Mouse (Mus musculus) hindbrain, embryonic 11.5 days (tissue): ENCODE measurements around the gene Etv6. TPM values are rescaled to one million over a fixed set of nuclear protein-coding genes. Genes with fewer than 3 reads are reported as not detected.

ENCODE experiments used
- ATAC-seq: fragments of 200-750 bp; cut with Nextera tagmentation; 2 replicates; pipeline ENCODE4 v1.8.0; 2017; ENCODE audit warnings: mild to moderate bottlenecking, moderate TSS enrichment, moderate library complexity; ENCODE audit not compliant: low FRiP score
- DNase-seq: peaks from one replicate; pipeline ENCODE4 v3.0.0-alpha.2; 2015; ENCODE audit warnings: low spot score
- H3K27ac ChIP-seq: fragments of 300-500 bp; sonication (generic); 2 replicates; pipeline ENCODE4 v1.5.1; 2014; ENCODE audit warnings: mild to moderate bottlenecking, low read depth, low read length
- H3K27me3 ChIP-seq: fragments of 300-500 bp; sonication (generic); 2 replicates; pipeline ENCODE4 v1.6.1; 2014; ENCODE audit warnings: mild to moderate bottlenecking, low read length, moderate library complexity, mixed read lengths; ENCODE audit not compliant: control insufficient read depth, insufficient read depth
- H3K36me3 ChIP-seq: fragments of 300-500 bp; sonication (generic); 2 replicates; pipeline ENCODE4 v1.6.1; 2014; ENCODE audit warnings: mild to moderate bottlenecking, low read length, moderate library complexity, mixed read lengths; ENCODE audit not compliant: control insufficient read depth, insufficient read depth
- H3K4me1 ChIP-seq: fragments of 300-500 bp; sonication (generic); replicated peaks from 2 replicates; pipeline ENCODE4 v1.6.1; 2014; ENCODE audit warnings: low read length, mixed read lengths; ENCODE audit not compliant: control insufficient read depth, insufficient read depth
- H3K4me2 ChIP-seq: fragments of 300-500 bp; sonication (generic); replicated peaks from 2 replicates; pipeline ENCODE4 v1.6.1; 2014; ENCODE audit warnings: mild to moderate bottlenecking, low read depth, low read length
- H3K4me3 ChIP-seq: fragments of 300-500 bp; sonication (generic); 2 replicates; pipeline ENCODE4 v1.5.1; 2014; ENCODE audit warnings: low read depth, low read length
- H3K9ac ChIP-seq: fragments of 300-500 bp; sonication (generic); 2 replicates; pipeline ENCODE4 v1.6.1; 2014; ENCODE audit warnings: low read depth, low read length
- H3K9me3 ChIP-seq: fragments of 300-500 bp; sonication (generic); 2 replicates; pipeline ENCODE4 v1.6.1; 2016; ENCODE audit warnings: low read length; ENCODE audit not compliant: control insufficient read depth
- WGBS: fragments of 180-500 bp; shearing (Covaris S2); extraction: QIAGEN DNeasy Blood & Tissue Kit; methylation state at CpG from one replicate; pipeline ENCODE4 v1.1.7; 2014; 5-methylcytosine and 5-hydroxymethylcytosine counted together
- polyA plus RNA-seq: library from polyadenylated mRNA; unstranded; fragments of >200 nt; fragmentation: Nextera tagmentation; extraction: Ambion mirVana; gene quantifications from 2 replicates; pipeline ENCODE4 v1.2.1, GENCODE M21; 2014

The Etv6 gene
- polyA plus RNA-seq, 1 experiment from 2014 or later, result 13.0 TPM

- H3K36me3 ChIP-seq, result no peaks in the 10 kb centered on the region
- ATAC-seq (no peak), DNase-seq (no peak)
- H3K27me3 ChIP-seq, result no peaks in the 10 kb centered on the region
- no peak overlapping the region for H3K9ac ChIP-seq
- no peak overlapping the region for H3K4me2 ChIP-seq
- H3K27ac ChIP-seq, result no peak overlapping the region
- no peak overlapping the region for H3K4me3 ChIP-seq
- H3K4me1 ChIP-seq, result peaks cover 3% of the 10 kb centered on the region; the same call in 1 of the 2 replicates
- no peaks in the 10 kb centered on the region for H3K9me3 ChIP-seq
- 79% methylated on average over 15 of the region's 15 CpGs for WGBS
These were observed 115.7 kb downstream of the Etv6 start for GRCm38 (mm10) chr6:134151022-134151680.

DNA sequence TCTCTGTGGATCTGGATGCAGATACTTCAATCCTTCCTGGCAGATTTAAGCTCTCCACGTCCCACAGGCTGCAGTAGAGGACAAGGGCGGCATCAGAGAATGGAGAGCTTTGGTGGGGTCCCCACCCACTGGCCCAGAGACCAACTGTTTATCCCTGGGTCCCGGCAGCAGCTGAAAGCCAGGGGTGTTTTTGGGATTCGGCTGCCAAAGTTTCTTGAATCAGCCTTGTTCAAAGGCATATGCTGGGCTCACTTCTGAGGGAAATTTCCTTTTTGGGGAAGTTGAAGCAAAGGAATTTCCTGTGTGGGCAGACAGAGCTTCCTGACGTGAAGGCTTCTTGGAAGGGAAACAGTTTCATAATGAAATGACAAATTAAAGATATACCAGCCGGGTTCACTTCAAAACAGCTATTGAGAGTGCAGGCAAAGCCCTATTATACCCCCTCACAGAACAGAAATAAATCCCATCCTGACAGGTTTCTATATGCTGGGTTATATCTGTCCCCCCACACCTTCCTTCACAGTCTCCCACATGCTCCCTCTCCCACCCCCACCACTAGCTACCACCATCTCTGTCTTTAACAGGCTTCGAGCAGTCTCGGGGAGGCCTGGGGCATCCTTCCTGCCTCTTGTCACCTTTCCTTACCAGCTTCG, 116.5 kb downstream of the Etv6 start:
- H3K36me3 ChIP-seq, result no peaks in the 10 kb centered on the region
- no peak overlapping the region for H3K4me3 ChIP-seq
- H3K27me3 ChIP-seq, result no peaks in the 10 kb centered on the region
- no peak overlapping the region for H3K4me2 ChIP-seq
- no peaks in the 10 kb centered on the region for H3K9me3 ChIP-seq
- H3K27ac ChIP-seq, result no peak overlapping the region
- WGBS, result 77% methylated on average over 9 of the region's 9 CpGs
- peaks cover 3% of the 10 kb centered on the region; the same call in 1 of the 2 replicates for H3K4me1 ChIP-seq
- DNase-seq (no peak), ATAC-seq (no peak)
- no peak overlapping the region for H3K9ac ChIP-seq

GRCm38 (mm10) chr6:134152539-134152938, 117.0 kb downstream of the Etv6 start:
- Histone ChIP-seq H3K9ac (no peak overlapping the region), H3K4me3 (no peak overlapping the region), H3K4me2 (no peak overlapping the region), H3K4me1 (peaks cover 3% of the 10 kb centered on the region; the same call in 1 of the 2 replicates), H3K27me3 (no peaks in the 10 kb centered on the region), H3K9me3 (no peaks in the 10 kb centered on the region), H3K36me3 (no peaks in the 10 kb centered on the region), H3K27ac (no peak overlapping the region)
- 85% methylated on average over 6 of the region's 6 CpGs for WGBS
- DNase-seq (no peak), ATAC-seq (no peak)

GRCm38 (mm10) chr6:134154746-134155145, 119.2 kb downstream of the Etv6 start:
- ATAC-seq (no peak), DNase-seq (no peak)
- peaks cover 3% of the 10 kb centered on the region; the same call in 1 of the 2 replicates for H3K4me1 ChIP-seq
- H3K9ac ChIP-seq, result no peak overlapping the region
- no peaks in the 10 kb centered on the region for H3K9me3 ChIP-seq
- no peak overlapping the region for H3K27ac ChIP-seq
- H3K4me3 ChIP-seq, result no peak overlapping the region
- no peaks in the 10 kb centered on the region for H3K36me3 ChIP-seq
- no peaks in the 10 kb centered on the region for H3K27me3 ChIP-seq
- no peak overlapping the region for H3K4me2 ChIP-seq
- WGBS, result 88% methylated on average over 8 of the region's 8 CpGs

GRCm38 (mm10) chr6:134155900-134156623, 120.6 kb downstream of the Etv6 start:
- DNase-seq, result peak; percentile 37
- no peaks in the 10 kb centered on the region for H3K36me3 ChIP-seq
- H3K9ac ChIP-seq, result no peak overlapping the region
- no peak overlapping the region for H3K4me2 ChIP-seq
- H3K9me3 ChIP-seq, result no peaks in the 10 kb centered on the region
- H3K27me3 ChIP-seq, result no peaks in the 10 kb centered on the region
- no peak overlapping the region for H3K4me3 ChIP-seq
- WGBS, result 23% methylated on average over 8 of the region's 8 CpGs
- H3K27ac ChIP-seq, result no peak overlapping the region
- ATAC-seq, result peak; percentile 54
- peaks cover 3% of the 10 kb centered on the region; the same call in 1 of the 2 replicates for H3K4me1 ChIP-seq

DNA sequence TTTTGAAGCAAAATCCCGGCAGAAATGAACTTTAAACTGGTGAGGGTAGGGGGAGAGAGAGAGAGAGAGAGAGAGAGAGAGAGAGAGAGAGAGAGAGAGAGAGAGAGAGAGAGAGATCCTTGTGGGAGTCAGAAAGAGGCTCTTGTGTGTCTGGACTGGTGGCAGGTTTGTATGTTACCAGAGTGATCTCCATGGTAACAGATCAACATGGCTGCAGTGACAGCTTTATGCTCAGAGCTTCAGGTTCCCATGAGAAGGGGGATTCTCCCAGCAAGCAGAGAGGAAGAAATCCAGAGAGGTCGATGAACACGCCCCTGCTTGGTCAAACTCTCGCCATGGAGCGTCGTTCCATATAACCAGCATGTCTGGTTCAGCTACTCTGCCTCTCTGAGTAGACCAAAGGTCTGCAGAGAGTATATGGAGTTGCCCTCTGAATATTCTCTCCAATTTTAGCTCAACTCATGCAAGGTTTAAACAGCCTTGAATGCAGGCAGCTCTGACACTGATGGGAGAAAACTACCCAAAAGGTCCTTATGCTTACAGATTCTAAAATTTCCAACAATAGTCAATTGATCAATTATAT, 122.1 kb downstream of the Etv6 start:
- Histone ChIP-seq H3K4me2 (no peak overlapping the region), H3K9ac (no peak overlapping the region), H3K27ac (no peak overlapping the region), H3K36me3 (no peaks in the 10 kb centered on the region), H3K4me3 (no peak overlapping the region), H3K27me3 (no peaks in the 10 kb centered on the region), H3K4me1 (peaks cover 3% of the 10 kb centered on the region; the same call in 1 of the 2 replicates), H3K9me3 (no peaks in the 10 kb centered on the region)
- 46% methylated on average over 6 of the region's 6 CpGs for WGBS
- ATAC-seq (peak; percentile 68), DNase-seq (peak; percentile 29)

DNA sequence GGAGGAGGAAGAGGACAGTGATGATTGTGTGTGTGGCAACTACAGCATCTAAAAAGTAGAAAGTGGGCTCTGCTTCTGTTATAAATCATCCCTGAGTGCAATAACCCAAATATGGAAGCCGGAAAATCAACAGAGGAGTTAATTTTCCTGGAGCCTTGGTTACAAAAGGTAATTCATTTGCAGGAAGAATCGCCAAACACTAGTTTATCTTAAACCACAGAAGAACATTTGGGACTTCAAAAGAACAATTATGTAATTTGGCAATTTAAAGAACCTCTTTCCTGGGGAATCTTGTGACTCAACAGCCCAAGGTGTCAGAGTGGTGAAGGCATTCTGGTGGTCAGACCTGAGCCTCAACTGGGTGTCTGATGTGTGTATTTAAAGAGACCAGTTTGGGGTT, 122.7 kb downstream of the Etv6 start:
- Histone ChIP-seq H3K4me3 (no peak overlapping the region), H3K27me3 (no peaks in the 10 kb centered on the region), H3K4me1 (peaks cover 3% of the 10 kb centered on the region; the same call in 1 of the 2 replicates), H3K9me3 (no peaks in the 10 kb centered on the region), H3K36me3 (no peaks in the 10 kb centered on the region), H3K4me2 (no peak overlapping the region), H3K9ac (no peak overlapping the region), H3K27ac (no peak overlapping the region)
- DNase-seq, result no peak
- WGBS, result 95% methylated on average over 2 of the region's 2 CpGs
- ATAC-seq, result no peak

- no peak for DNase-seq
- Histone ChIP-seq H3K27ac (no peak overlapping the region), H3K4me1 (peaks cover 3% of the 10 kb centered on the region; the same call in 1 of the 2 replicates), H3K27me3 (no peaks in the 10 kb centered on the region), H3K9me3 (no peaks in the 10 kb centered on the region), H3K4me3 (no peak overlapping the region), H3K4me2 (no peak overlapping the region), H3K36me3 (no peaks in the 10 kb centered on the region), H3K9ac (no peak overlapping the region)
- ATAC-seq, result no peak
- WGBS, result 80% methylated on average over 4 of the region's 4 CpGs
These were observed 124.2 kb downstream of the Etv6 start for GRCm38 (mm10) chr6:134159672-134160071.
